Mouse (Mus musculus): ENCODE results near the gene Tenm2. TPM values are rescaled to one million over a fixed set of nuclear protein-coding genes. Genes with fewer than 3 reads are reported as not detected.

The Tenm2 gene
- total and polyA plus RNA-seq, 3 experiments, result not detected

GRCm38 (mm10) chr11:36228654-36229053 is 1007.1 kb downstream of the Tenm2 start:
- Histone ChIP-seq H3K4me3 (replicated peaks in 1 of 3; ENCODE audit: low read depth in 2 of 3, low read length in 2 of 3, poor library complexity in 1 of 3) (no peak overlapping the region), H3K27ac (ENCODE audit: insufficient read depth, low read depth) (no peak overlapping the region), H3K9me3 (replicated peaks; ENCODE audit: low read length) (peaks cover 83% of the 10 kb centered on the region), H3K36me3 (replicated peaks in 1 of 2; ENCODE audit: control insufficient read depth in 1 of 2, insufficient read depth in 1 of 2, low read length in 1 of 2) (no peaks in the 10 kb centered on the region), H3K4me1 (ENCODE audit: control insufficient read depth in 1 of 2, insufficient read depth in 2 of 2) (no peaks in the 10 kb centered on the region), H3K79me2 (replicated peaks; ENCODE audit: control insufficient read depth, extremely low read depth, insufficient read depth, poor library complexity, severe bottlenecking) (no peaks in the 10 kb centered on the region), H3K9ac (ENCODE audit: insufficient read depth, low read depth) (no peak overlapping the region), H3K4me2 (ENCODE audit: insufficient read depth, low read depth, poor library complexity, severe bottlenecking) (no peak overlapping the region), H3K27me3 (replicated peaks) (no peaks in the 10 kb centered on the region)
- DNase-seq (ENCODE audit: extremely low read depth), result no peak
- TF ChIP-seq JUN (IDR thresholded peaks at IDR 0.05; ENCODE audit: insufficient read depth, low read depth, low read length), result no peak
- TF ChIP-seq MYC (IDR thresholded peaks at IDR 0.05; ENCODE audit: low read depth, low read length), result no peak
- no peak for TF ChIP-seq ZKSCAN1 (IDR thresholded peaks at IDR 0.05; ENCODE audit: borderline replicate concordance, low read depth, low read length)
- no peak for TF ChIP-seq USF2 (conservative IDR thresholded peaks at IDR 0.05; ENCODE audit: low read depth, low read length)
- TF ChIP-seq CHD1 (IDR thresholded peaks at IDR 0.05; ENCODE audit: low read depth, low read length), result no peak
- no peak for TF ChIP-seq CHD2 (IDR thresholded peaks at IDR 0.05; ENCODE audit: low read length)
- no peak for TF ChIP-seq ZC3H11A (IDR thresholded peaks at IDR 0.05; ENCODE audit: low read depth, low read length)
- no peak for TF ChIP-seq POLR2AphosphoS2 (IDR thresholded peaks at IDR 0.05; ENCODE audit: low read depth, low read length)
- TF ChIP-seq TBP (conservative IDR thresholded peaks at IDR 0.05; ENCODE audit: low read depth, low read length), result no peak
- no peak for TF ChIP-seq GABPA (IDR thresholded peaks at IDR 0.05; ENCODE audit: insufficient replicate concordance, low read depth, low read length)
- no peak for TF ChIP-seq RAD21 (IDR thresholded peaks at IDR 0.05; ENCODE audit: low read depth, low read length)
- no peak for TF ChIP-seq EP300 (IDR thresholded peaks at IDR 0.05; ENCODE audit: low read length)
- TF ChIP-seq TCF12 (IDR thresholded peaks at IDR 0.05; ENCODE audit: low read depth, low read length), result no peak
- no peak for TF ChIP-seq MAZ (IDR thresholded peaks at IDR 0.05; ENCODE audit: low read depth, low read length)
- TF ChIP-seq JUND (conservative IDR thresholded peaks at IDR 0.05; ENCODE audit: low read depth, low read length), result no peak
- in situ Hi-C loops (cut with MboI; ENCODE audit: low pct_ligation_motif_present, low pct_unique_long_range_greater_than_20kb, low sequenced_read_pairs), result no loop called here
- dilution Hi-C loops (cut with MboI; ENCODE audit: extremely low pct_ligation_motif_present, extremely low pct_unique_long_range_greater_than_20kb, low sequenced_read_pairs), result no loop called here

GRCm38 (mm10) chr11:36228196-36228595 is 1007.6 kb downstream of the Tenm2 start:
- H3K79me2 ChIP-seq (replicated peaks; ENCODE audit: control insufficient read depth, extremely low read depth, insufficient read depth, poor library complexity, severe bottlenecking), result no peaks in the 10 kb centered on the region
- H3K36me3 ChIP-seq (replicated peaks in 1 of 2; ENCODE audit: control insufficient read depth in 1 of 2, insufficient read depth in 1 of 2, low read length in 1 of 2), result no peaks in the 10 kb centered on the region
- no peak for DNase-seq (ENCODE audit: extremely low read depth)
- no peaks in the 10 kb centered on the region for H3K27me3 ChIP-seq (replicated peaks)
- no peak for TF ChIP-seq MEF2A (IDR thresholded peaks at IDR 0.05; ENCODE audit: borderline replicate concordance, low read depth, low read length)
- no peak for TF ChIP-seq EP300 (IDR thresholded peaks at IDR 0.05; ENCODE audit: low read length)
- no peak for TF ChIP-seq RCOR1 (conservative IDR thresholded peaks at IDR 0.05; ENCODE audit: low read depth, low read length)
- TF ChIP-seq BHLHE40 (IDR thresholded peaks at IDR 0.05; ENCODE audit: low read depth, low read length), result no peak
- no peak for TF ChIP-seq ZMIZ1 (IDR thresholded peaks at IDR 0.05; ENCODE audit: low read depth, low read length)
- TF ChIP-seq NELFE (IDR thresholded peaks at IDR 0.05; ENCODE audit: low read depth, low read length), result no peak
- TF ChIP-seq ELF1 (IDR thresholded peaks at IDR 0.05; ENCODE audit: low read depth, low read length), result no peak
- TF ChIP-seq CHD1 (IDR thresholded peaks at IDR 0.05; ENCODE audit: low read depth, low read length), result no peak
- TF ChIP-seq POLR2A (IDR thresholded peaks at IDR 0.05; ENCODE audit: low read depth, low read length), result no peak
- TF ChIP-seq MYC (IDR thresholded peaks at IDR 0.05; ENCODE audit: low read depth, low read length), result no peak
- no peak for TF ChIP-seq MXI1 (IDR thresholded peaks at IDR 0.05; ENCODE audit: low read depth, low read length)
- no peak for TF ChIP-seq IRF4 (IDR thresholded peaks at IDR 0.05; ENCODE audit: low read depth, low read length)
- TF ChIP-seq GABPA (IDR thresholded peaks at IDR 0.05; ENCODE audit: insufficient replicate concordance, low read depth, low read length), result no peak
- in situ Hi-C loops (cut with MboI; ENCODE audit: low pct_ligation_motif_present, low pct_unique_long_range_greater_than_20kb, low sequenced_read_pairs) (no loop called here), dilution Hi-C loops (cut with MboI; ENCODE audit: extremely low pct_ligation_motif_present, extremely low pct_unique_long_range_greater_than_20kb, low sequenced_read_pairs) (no loop called here)
- no peak overlapping the region for H3K9ac ChIP-seq (ENCODE audit: insufficient read depth, low read depth)
- H3K4me2 ChIP-seq (ENCODE audit: insufficient read depth, low read depth, poor library complexity, severe bottlenecking), result no peak overlapping the region
- no peak overlapping the region for H3K4me3 ChIP-seq (replicated peaks in 1 of 3; ENCODE audit: low read depth in 2 of 3, low read length in 2 of 3, poor library complexity in 1 of 3)
- H3K27ac ChIP-seq (ENCODE audit: insufficient read depth, low read depth), result no peak overlapping the region
- H3K4me1 ChIP-seq (ENCODE audit: control insufficient read depth in 1 of 2, insufficient read depth in 2 of 2), result no peaks in the 10 kb centered on the region
- H3K9me3 ChIP-seq (replicated peaks; ENCODE audit: low read length), result peaks cover 87% of the 10 kb centered on the region
